Mouse (Mus musculus) CH12.LX (cell line): ENCODE data around the gene Rab36.

Experiments used
- CTCF ChIP-seq, 2 experiments: IDR thresholded peaks in 1 of 2; conservative IDR thresholded peaks in 1 of 2; 2 replicates each; pipeline ENCODE4 v1.5.1; 2011 to 2012; ENCODE audit warnings: low read depth in 2 of 2, low read length in 2 of 2, improper control_type of control experiment in 1 of 2, inconsistent platforms in 1 of 2, mild to moderate bottlenecking in 1 of 2, moderate library complexity in 1 of 2
- POLR2A ChIP-seq: IDR thresholded peaks from 2 replicates; pipeline ENCODE4 v1.6.1; 2011; ENCODE audit warnings: low read depth, mild to moderate bottlenecking, improper control_type of control experiment, low read length
- ZC3H11A ChIP-seq: IDR thresholded peaks from 2 replicates; pipeline ENCODE4 v1.6.1; 2012; ENCODE audit warnings: low read depth, mild to moderate bottlenecking, inconsistent platforms, low read length, improper control_type of control experiment
- ZKSCAN1 ChIP-seq: IDR thresholded peaks from 2 replicates; pipeline ENCODE4 v1.6.1; 2012; ENCODE audit warnings: low read depth, inconsistent platforms, low read length, improper control_type of control experiment, borderline replicate concordance

- no peak for TF ChIP-seq ZKSCAN1
- TF ChIP-seq POLR2A = no peak
- TF ChIP-seq CTCF (conservative IDR thresholded peaks at IDR 0.05 in 1 of 2, IDR thresholded peaks at IDR 0.05 in 1 of 2; ENCODE audit: low read depth in 2 of 2, low read length in 2 of 2) = no peak
- no peak for TF ChIP-seq ZC3H11A
These were observed 46.1 kb upstream of the Rab36 start for GRCm38 (mm10) chr10:74990584-74991322.
